Mouse (Mus musculus) left cerebral cortex, adult 8-10 months (tissue): ENCODE measurements around the gene Acap1. TPM values are rescaled to one million over a fixed set of nuclear protein-coding genes. Genes with fewer than 3 reads are reported as not detected.

Experiments
- DNase-seq, 2 experiments: peaks; one replicate each; pipeline ENCODE4 v3.0.0; 2022; ENCODE audit warnings: low spot score in 2 of 2
- total RNA-seq, 4 experiments: library from RNA; stranded (reverse); gene quantifications; 2 replicates each; pipeline ENCODE4 v1.2.4; 2022

Gene Acap1
- total RNA-seq, 4 experiments from 2014 or later, result not detected

DNA sequence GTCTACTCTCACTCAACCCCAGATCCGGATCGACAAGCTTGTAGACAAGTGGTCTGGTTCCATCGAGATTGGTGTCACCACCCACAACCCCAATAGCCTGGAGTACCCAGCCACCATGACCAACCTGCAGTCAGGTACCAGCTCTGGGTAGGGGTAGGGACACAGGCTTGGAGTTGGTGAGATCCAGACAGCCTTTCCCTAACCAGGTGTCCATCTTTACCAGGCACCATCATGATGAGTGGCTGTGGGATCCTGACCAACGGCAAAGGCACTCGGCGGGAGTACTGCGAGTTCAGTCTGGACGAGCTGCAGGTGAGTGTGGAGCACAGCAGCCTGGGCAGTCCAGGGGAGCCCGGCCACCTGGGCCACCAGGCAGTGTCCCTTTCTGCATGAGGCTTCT, 9.0 kb upstream of the Acap1 start:
- no peak for DNase-seq

DNA sequence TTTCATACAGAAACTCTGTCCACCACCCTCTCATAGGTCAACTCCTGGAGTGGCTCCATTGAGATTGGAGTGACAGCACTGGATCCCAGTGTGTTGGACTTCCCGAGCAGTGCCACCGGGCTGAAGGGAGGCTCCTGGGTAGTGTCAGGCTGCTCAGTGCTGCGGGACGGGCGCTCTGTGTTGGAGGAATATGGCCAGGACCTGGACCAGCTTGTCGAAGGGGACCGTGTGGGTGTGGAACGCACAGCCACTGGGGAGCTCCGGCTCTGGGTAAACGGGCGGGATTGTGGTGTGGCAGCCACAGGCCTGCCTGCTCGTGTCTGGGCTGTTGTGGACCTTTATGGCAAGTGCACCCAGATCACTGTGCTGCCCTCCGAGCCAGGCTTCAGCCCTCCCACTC, 7.6 kb upstream of the Acap1 start:
- DNase-seq, result no peak

DNA sequence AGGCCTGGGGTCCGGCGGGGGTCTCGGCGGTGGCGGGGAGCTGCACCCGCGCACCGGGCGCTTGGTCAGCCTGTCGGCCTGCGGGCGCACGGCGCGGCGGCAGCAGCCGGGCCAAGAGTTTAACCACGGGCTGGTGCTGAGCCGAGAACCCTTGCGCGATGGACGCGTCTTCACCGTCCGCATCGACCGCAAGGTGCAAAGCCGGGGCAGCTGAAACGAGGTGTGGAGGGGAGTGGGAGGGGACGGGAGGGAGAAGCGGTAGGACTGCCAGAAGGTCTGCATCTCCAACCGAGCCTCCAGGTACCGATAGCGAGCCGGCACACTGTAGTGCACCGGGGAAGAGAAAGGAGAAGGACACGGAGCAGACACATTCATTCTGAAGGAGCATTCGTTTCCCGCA, 6.7 kb upstream of the Acap1 start:
- no peak for DNase-seq

DNA sequence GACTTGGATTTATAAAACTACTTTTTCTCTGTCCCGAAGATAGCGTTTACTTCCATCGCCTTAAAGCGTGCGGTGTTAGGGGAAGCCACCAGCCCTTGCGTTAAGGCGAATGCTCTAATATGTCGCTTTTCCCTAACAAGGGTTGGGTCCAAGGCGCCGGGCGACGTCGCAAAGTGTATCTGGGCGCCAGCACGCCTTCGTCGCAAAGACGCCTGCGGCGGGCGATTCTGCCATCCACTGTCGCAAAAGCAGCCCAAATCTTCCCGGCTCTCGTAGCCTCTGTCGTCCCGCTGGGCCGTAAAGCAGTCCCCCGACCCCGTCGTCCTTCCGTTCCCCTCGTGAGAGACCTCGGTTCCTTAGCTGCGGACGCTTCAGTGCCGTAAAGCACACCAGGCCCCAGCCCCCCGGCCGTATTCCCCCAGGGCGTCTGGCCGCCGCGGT, 6.1 kb upstream of the Acap1 start:
- peak; percentile 92 to 99 for DNase-seq

DNA sequence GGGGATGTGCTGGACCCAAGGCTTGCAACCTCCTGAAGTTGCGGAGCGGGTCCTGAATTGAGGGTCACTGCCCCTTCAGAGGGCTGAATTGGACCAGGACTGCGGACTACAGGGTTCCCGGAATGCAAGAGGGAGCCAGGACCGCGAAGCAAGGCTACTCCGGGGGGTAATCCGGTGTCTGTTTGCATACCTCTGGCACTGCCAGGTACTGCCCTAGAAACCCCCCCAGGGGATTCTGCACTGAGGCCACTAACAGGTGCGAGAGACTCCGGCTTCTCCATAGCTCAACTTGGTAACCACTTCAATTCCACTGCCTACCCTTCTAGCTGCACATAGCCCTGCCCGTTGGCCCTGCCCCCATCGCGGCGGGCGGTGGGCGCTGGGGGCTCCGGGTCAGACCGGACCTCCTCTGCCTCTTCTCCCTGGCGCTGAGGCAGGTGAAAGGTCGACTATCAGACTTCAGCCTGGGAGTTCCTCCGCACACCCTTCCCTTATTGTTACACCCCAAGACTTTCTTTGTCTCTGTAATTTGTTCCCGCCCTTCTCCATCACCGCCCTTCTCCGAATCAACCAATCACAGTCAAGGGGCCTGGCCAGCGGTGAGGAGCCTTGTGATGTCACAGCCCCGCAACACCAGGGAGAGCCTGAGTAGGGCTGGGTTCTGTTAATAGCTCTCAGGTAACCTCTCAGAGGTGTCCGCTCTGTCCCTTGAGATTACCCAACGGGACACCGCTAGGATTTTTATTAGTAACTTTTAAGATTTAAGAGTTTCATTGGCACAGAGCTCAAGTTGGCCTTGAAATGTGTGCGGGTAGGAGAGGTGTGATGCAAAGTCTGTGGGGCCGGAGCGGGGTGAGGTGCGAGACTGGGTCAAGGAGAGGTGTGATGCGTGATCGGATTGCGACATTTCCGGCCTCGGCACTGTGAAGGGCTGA, 5.4 kb upstream of the Acap1 start, which contains the start of the genes 2810408A11Rik and Neurl4:
2810408A11Rik (minus strand) TSS at position 517 of the 935 bp plus-strand sequence.
Neurl4 (plus strand) TSS at position 602 of the 935 bp plus-strand sequence.
- DNase-seq, result peak; percentile 65 to 90

DNA sequence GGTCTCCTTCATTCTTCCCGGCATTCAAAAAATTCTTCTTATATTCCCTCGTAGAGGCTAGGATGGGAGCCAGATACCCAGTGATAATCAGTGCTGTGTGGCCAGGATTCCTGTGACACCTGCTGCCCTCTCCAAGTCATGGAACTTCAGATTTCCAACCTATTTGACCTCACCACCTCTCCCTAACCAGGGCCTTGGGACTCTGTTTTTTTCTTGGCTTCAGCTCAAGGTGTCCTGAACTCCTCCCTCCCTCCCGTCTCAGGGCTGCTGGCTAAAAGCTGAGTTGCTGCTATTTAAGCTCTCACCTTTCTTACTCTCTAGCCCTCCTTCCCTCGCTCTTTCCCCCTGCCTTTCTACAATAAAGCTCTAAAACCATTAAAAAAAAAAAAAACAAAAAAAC, 4.5 kb upstream of the Acap1 start:
- DNase-seq, result no peak

DNA sequence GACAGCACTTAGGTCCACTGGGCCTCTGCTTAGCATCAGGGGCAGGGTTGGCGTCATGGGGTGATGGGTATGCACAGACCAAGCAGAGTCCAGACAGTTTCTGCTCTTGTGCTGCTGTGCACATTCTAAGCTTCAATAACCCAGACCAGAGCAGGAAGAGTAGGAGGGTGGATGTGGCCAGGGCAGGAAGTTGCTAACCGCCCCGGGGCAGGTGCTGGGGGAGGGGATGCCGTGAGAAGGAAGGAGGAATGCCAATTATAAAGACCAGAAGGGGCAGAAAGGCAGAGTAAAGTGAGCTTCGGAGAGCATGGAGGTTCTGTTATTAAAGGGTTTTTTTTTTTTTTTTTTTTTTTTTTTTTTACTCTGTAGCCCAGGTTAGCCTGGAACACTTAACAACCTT, 668 bp downstream of the Acap1 start:
- DNase-seq, result no peak

DNA sequence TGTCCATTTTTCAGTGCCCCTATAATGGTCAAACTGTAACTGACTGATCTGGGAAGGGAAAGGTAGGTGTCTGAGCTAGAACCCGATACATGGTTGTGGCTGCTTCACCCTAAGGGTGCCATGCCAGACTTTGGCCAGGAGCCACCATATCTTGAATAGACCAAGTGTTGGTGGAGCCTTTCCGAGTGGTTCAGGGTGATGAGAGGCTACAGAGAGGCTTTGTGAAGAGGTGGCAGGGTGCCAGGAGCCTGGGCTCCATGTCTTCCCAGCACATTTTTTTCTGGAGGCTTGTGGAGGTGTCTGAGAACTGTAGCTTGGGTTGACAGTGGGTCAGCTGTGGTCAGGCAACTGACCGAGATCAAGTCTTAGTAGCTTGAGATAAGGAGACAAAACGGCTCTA, 3.9 kb downstream of the Acap1 start:
- no peak for DNase-seq

DNA sequence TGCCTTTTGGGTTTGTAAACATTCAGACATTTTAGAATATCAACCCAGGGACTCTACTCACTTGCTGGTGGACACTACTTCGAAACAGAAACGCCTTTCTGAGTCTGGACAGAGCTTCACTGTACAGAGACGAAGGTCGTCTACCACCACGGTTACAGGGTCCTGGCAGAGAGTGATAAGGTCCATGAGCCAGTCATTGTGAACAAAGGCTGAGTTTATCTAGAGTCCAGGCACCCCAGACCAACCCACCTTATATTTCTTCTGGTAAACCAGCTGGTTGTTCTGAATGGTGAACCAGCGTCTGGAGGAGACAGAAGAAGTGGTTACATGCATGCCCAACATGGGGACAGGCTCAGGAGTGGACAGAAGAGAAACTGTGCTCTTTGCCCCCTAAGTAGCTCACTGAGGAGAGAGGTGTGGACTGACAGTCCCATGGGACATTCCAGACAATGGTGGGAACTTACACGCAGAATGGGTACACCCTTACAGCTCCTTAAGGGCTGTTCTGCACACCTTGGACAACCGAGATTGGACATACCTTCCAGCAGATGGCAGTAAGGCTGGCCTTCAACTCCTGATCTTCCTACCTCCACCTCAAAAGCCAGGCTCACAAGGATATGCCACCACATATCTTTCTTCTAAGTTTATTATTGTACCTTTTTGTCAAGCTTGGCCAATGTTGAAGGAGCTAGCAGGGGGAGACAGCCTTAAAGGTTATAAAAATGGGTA, 8.3 kb downstream of the Acap1 start:
- no peak for DNase-seq

DNA sequence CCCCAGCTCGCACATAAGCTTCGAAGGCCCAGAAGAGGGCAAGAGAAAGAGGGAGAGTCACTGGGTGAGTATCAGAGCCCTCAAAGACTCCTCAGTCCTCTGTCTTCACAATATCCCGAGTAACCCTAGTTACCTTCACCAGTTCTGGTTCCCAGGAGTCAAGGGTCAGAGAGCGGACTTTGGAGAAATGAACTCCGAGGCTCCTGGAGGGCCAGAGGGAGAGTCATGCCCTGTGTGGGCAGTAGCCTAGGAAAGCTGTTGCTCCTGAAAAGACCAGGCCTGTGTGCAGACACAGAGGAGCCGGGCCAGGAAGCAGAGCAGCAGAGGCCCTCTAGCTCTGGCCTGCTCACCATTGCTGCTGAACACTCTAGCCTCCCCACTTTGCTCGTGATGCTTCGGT, 10.7 kb downstream of the Acap1 start:
- DNase-seq, result no peak

DNA sequence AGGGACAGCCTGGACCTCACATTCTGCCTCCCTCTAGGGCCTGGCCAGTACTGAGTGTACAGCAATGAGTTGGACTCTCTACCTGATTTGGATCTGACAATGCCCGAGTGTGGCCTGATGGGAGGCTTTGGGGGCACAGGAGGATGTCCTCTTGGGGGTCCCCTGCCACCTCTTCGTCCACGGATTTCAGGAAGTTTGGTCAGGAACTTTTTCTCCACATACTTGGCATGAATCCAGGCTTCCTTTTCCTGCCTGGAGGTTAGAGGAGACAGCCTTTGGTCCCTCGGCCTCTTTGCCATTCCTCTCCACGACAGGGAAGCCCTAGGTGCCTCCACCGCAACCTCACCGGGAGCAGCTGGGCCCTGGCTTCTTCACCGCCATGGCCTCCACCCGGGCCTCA, 11.1 kb downstream of the Acap1 start:
- no peak for DNase-seq

DNA sequence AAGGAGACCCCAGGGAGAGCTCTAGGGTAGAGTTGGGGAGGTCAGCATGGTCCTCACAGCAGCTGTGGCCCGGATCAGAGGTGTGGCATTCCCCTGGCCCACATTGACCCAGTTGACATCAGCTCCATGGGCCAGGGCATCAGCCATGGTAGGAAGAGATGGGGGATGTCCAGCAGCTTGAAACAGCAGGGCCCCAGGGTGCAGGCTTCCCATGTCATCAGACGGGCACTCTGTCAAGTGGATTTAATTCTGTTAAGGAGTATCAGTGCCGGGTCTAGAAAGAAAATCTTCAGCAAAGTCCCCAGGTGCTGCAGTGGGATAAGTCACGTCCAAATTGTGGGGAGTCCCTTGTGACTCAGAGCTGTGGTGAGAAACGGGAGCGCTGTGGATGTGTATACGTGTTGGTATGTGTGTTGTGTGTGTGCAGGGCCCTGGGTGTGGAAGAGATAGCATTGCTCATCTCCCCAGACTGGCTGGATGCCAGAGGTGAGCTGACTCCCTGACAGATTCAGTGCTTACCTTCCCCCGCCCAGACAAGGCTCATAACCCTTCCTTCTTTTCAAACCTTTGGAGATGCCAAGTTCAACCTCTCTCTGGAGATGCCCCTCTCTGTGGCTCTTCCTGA, 11.7 kb downstream of the Acap1 start:
- DNase-seq, result no peak

DNA sequence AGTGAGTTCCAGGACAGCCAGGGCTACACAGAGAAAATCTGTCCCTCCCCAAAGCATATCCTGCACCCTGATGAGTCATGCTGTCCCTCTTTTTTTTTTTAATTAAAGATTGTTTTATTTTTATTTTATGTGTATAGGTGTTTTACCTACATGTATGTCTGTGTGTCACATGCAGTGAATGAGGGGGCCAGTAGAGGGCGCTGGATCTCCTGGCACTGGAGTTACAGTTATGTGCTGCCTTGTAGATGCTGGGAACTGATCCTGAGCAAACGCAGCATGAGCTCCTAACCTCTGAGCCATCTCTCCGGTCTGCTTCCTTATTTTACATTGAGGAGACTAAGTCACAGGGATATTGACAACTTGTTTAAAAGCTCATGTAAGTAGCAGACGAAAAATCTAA, 12.3 kb downstream of the Acap1 start:
- DNase-seq, result no peak

DNA sequence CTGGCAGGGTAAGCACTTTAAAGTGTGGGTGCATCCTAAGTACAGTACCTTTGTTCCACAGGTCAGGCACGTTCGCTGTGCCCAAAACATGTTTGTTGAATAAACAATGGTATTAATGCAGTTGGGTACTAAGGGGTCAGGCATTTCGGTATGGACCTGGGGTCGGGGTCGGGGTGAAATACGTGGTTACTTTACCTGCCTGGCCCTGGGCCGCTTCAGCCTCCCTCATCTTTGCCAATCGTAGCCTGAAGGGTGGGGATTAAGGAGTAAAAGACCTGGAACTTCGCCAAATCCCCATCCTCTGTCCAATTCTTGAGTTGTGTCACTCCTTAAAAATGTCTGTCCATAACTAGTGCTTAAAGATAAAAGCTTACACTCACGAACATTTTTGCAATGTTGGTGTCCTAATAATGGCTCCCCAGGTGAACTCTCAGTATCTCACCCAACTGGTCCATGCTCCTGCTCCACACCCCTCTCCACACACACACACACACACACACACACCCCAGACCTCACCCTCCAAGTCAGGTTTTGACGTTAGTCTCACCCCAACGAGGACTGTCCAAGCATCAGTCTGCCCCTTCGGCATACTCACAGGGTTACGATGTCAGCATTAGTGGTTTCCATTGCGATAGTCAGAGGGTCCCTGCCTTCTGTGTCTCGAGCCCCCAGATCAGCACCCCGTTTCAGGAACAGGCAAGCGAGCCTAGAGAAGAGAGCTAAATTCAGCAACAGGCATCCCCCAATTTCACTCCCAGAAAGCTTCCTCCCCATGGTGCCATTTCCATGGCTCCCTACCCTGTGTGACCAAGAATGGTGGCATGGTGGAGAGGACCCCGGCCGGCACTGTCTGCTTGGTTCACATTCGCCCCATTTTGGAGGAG, 13.3 kb downstream of the Acap1 start:
- no peak for DNase-seq

DNA sequence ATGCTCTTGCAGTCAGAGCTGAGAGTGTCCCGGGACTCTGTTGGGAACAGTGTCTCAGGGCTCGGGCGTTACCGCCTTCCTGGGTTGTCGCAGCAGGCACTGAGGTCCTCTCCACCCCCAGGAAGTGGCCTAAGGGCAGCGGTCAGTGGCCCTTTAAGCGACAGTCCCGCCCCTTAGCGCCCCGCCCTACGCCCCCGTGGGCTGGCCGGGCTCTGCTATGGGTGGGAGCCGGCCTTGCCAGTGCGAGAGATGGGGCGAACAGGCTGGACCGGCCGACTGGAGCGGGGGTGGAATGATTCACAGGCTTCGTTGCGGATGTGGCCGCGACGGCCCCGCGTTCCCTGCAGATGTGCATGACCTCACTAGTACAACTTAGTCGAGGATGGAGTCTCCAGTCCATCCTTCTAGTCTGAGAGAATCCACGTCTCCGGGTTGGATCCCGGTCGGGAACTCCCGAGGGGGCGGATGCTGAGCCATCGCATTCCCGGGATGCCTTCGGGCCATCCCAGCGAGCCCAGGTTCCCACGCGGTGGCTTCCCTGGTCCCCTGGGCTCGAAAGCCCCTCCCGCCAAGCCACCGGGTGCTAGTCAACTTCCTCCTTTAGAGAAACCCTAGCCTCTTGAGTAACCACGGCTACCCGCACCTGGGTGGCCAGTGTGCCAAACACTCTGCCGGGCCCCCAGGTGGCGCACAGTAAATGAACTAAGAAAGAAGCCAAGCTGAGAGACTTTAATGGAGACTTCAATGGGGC, 14.3 kb downstream of the Acap1 start, which contains the start of gene Kctd11:
Kctd11 (minus strand) TSS at position 554 of the 751 bp plus-strand sequence.
- peak; percentile 49 to 65 for DNase-seq

DNA sequence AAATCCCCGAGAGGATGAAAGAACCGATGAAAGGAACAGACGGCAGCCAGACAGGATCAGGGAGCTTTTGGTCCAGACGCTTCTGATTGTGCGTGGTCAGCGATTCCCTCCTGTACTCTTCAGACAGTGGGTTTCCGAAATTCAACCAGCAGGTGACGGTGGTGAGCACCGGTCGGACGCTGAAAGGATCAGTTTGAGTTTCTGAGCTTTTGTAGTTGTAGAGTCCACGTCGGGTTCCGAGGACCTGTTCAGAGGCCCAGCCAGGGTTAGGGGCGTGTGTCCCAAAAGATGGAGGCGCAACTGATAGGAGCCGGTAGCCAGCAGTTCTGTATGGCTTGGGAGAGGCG, 14.9 kb downstream of the Acap1 start:
- DNase-seq, result no peak

DNA sequence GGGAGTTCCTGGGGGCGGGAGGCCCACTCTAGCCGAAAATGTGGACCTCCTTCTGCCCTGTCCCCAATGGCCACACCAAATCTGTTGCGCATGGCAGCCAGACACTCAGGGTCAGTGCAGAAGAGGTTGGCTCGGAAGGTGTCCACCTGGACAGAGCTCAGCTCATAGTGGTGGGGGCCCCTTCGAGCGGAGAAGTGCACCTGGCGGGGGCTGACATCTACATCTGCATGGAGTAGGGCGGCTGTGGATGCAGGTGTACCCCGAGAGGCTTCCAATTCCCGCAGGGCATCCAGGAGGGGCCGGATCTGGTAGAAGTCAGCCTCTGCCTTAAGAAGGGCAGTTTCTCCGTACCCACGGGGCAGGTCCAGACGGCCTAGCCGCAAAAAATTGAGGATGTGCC, 15.6 kb downstream of the Acap1 start:
- no peak for DNase-seq

DNA sequence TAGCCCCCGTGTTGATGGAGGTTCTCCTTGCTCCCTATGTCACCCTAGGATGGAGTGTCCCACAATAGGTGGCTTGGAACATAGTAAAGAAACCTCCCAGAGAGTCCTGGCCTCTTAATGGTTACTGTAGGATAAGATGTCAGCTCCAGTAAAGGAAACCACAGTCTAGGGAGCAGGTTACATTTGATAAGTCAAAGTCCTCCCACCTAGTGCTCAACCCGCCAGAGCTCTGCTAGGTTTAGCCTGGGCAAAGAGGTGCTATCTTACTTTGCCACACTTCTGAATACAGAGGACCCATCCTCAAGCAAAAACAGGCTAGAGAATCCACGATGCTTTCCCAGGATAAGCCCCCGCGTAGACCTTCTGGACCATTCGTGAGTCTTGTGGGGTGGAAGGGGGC, 16.4 kb downstream of the Acap1 start:
- no peak for DNase-seq

DNA sequence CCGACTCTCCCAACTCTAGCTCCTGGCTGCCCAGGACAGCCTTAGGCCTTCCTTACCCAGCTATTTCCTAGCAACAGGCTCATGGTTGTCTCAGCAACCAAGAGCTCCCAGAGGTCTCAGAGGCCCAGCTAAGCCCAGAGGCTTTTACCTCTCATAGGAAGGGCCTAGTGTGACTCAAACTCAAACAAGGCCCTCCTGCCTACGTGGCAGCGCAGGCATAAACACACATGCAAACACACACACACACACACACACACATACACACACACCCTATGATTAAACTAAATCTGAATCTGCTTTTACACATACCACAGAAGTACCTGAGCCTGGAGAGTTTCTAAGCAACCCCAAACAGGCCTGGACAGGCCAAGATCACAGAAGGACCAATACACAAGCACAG, 16.9 kb downstream of the Acap1 start:
- no peak for DNase-seq

DNA sequence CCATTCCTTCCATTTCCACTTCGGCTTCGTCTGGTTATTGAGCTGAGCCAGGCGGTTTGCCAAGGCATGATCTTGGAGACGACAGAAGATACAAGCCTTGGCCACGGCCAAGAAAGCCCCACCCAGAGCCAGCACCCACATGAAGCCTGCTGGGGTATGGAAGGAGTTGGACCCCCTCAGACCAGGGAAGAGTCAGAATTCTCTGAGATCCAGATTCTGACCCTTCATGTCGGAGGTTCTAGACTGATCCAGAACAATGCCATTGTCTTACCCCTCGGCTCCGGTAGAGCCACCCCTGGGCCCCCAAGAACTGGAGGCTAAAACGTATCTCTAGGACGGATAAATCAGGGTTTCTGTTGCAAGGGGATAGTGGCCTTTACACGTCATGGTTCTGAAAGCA, 17.5 kb downstream of the Acap1 start, which contains the start of gene Tmem95:
Tmem95 (minus strand) TSS at position 141 of the 400 bp plus-strand sequence.
- no peak for DNase-seq
